Mouse (Mus musculus): Measurements from ENCODE around the gene Vegfd.

The Vegfd gene

GRCm38 (mm10) chrX:164373081-164373480 is at the start of gene Vegfd:
Vegfd (plus strand) TSS chrX:164373378.
- no peaks in the 10 kb centered on the region for H3K36me3 ChIP-seq (ENCODE audit: control insufficient read depth, insufficient read depth, low read length, poor library complexity, severe bottlenecking)
- no peak for DNase-seq (ENCODE audit: low read depth, low spot score)
- no peaks in the 10 kb centered on the region for H3K27me3 ChIP-seq (ENCODE audit: control insufficient read depth, insufficient read depth, low read length, poor library complexity, severe bottlenecking)

- Histone ChIP-seq H3K36me3 (ENCODE audit: control insufficient read depth, insufficient read depth, low read length, poor library complexity, severe bottlenecking) (no peaks in the 10 kb centered on the region), H3K27me3 (ENCODE audit: control insufficient read depth, insufficient read depth, low read length, poor library complexity, severe bottlenecking) (no peaks in the 10 kb centered on the region)
- DNase-seq (ENCODE audit: low read depth, low spot score) = no peak
These were observed 49.7 kb upstream of the Vegfd start for GRCm38 (mm10) chrX:164323391-164323913.

- no peak for DNase-seq (ENCODE audit: low read depth, low spot score)
- Histone ChIP-seq H3K27me3 (ENCODE audit: control insufficient read depth, insufficient read depth, low read length, poor library complexity, severe bottlenecking) (no peaks in the 10 kb centered on the region), H3K36me3 (ENCODE audit: control insufficient read depth, insufficient read depth, low read length, poor library complexity, severe bottlenecking) (no peaks in the 10 kb centered on the region)
These were observed 42.8 kb upstream of the Vegfd start for GRCm38 (mm10) chrX:164330351-164330750.

GRCm38 (mm10) chrX:164330766-164331165 is 42.4 kb upstream of the Vegfd start:
- DNase-seq (ENCODE audit: low read depth, low spot score) = no peak
- Histone ChIP-seq H3K27me3 (ENCODE audit: control insufficient read depth, insufficient read depth, low read length, poor library complexity, severe bottlenecking) (no peaks in the 10 kb centered on the region), H3K36me3 (ENCODE audit: control insufficient read depth, insufficient read depth, low read length, poor library complexity, severe bottlenecking) (no peaks in the 10 kb centered on the region)

- no peak for DNase-seq (ENCODE audit: low read depth, low spot score)
- H3K27me3 ChIP-seq (ENCODE audit: control insufficient read depth, insufficient read depth, low read length, poor library complexity, severe bottlenecking) = no peaks in the 10 kb centered on the region
- no peaks in the 10 kb centered on the region for H3K36me3 ChIP-seq (ENCODE audit: control insufficient read depth, insufficient read depth, low read length, poor library complexity, severe bottlenecking)
These were observed 34.6 kb upstream of the Vegfd start for GRCm38 (mm10) chrX:164338591-164338990.

- Histone ChIP-seq H3K27me3 (ENCODE audit: control insufficient read depth, insufficient read depth, low read length, poor library complexity, severe bottlenecking) (no peaks in the 10 kb centered on the region), H3K36me3 (ENCODE audit: control insufficient read depth, insufficient read depth, low read length, poor library complexity, severe bottlenecking) (no peaks in the 10 kb centered on the region)
These were observed 27.7 kb upstream of the Vegfd start for GRCm38 (mm10) chrX:164345359-164345938.

GRCm38 (mm10) chrX:164348937-164349336 is 24.2 kb upstream of the Vegfd start:
- no peaks in the 10 kb centered on the region for H3K27me3 ChIP-seq (ENCODE audit: control insufficient read depth, insufficient read depth, low read length, poor library complexity, severe bottlenecking)
- no peak for DNase-seq (ENCODE audit: low read depth, low spot score)

More at GRCm38 (mm10) chrX:164345359-164345938, 27.7 kb upstream of the Vegfd start:
- no peak for DNase-seq (ENCODE audit: low read depth, low spot score)

GRCm38 (mm10) chrX:164365153-164365865 is 7.9 kb upstream of the Vegfd start:
- no peak for DNase-seq (ENCODE audit: low read depth, low spot score)
- H3K36me3 ChIP-seq (ENCODE audit: control insufficient read depth, insufficient read depth, low read length, poor library complexity, severe bottlenecking) = no peaks in the 10 kb centered on the region
- no peaks in the 10 kb centered on the region for H3K27me3 ChIP-seq (ENCODE audit: control insufficient read depth, insufficient read depth, low read length, poor library complexity, severe bottlenecking)

More at GRCm38 (mm10) chrX:164348937-164349336, 24.2 kb upstream of the Vegfd start:
- no peaks in the 10 kb centered on the region for H3K36me3 ChIP-seq (ENCODE audit: control insufficient read depth, insufficient read depth, low read length, poor library complexity, severe bottlenecking)

- no peak for DNase-seq (ENCODE audit: low read depth, low spot score)
- no peaks in the 10 kb centered on the region for H3K36me3 ChIP-seq (ENCODE audit: control insufficient read depth, insufficient read depth, low read length, poor library complexity, severe bottlenecking)
- H3K27me3 ChIP-seq (ENCODE audit: control insufficient read depth, insufficient read depth, low read length, poor library complexity, severe bottlenecking) = no peaks in the 10 kb centered on the region
These were observed 2.6 kb upstream of the Vegfd start for GRCm38 (mm10) chrX:164370576-164370975.

- DNase-seq (ENCODE audit: low read depth, low spot score) = peak; percentile 5
- Histone ChIP-seq H3K36me3 (ENCODE audit: control insufficient read depth, insufficient read depth, low read length, poor library complexity, severe bottlenecking) (no peaks in the 10 kb centered on the region), H3K27me3 (ENCODE audit: control insufficient read depth, insufficient read depth, low read length, poor library complexity, severe bottlenecking) (no peaks in the 10 kb centered on the region)
These were observed 1.4 kb downstream of the Vegfd start for GRCm38 (mm10) chrX:164374586-164374985.

GRCm38 (mm10) chrX:164379721-164380120 is 6.5 kb downstream of the Vegfd start:
- no peak for DNase-seq (ENCODE audit: low read depth, low spot score)
- H3K36me3 ChIP-seq (ENCODE audit: control insufficient read depth, insufficient read depth, low read length, poor library complexity, severe bottlenecking) = no peaks in the 10 kb centered on the region
- H3K27me3 ChIP-seq (ENCODE audit: control insufficient read depth, insufficient read depth, low read length, poor library complexity, severe bottlenecking) = no peaks in the 10 kb centered on the region

GRCm38 (mm10) chrX:164381618-164382408 is 8.6 kb downstream of the Vegfd start:
- Histone ChIP-seq H3K36me3 (ENCODE audit: control insufficient read depth, insufficient read depth, low read length, poor library complexity, severe bottlenecking) (no peaks in the 10 kb centered on the region), H3K27me3 (ENCODE audit: control insufficient read depth, insufficient read depth, low read length, poor library complexity, severe bottlenecking) (no peaks in the 10 kb centered on the region)
- DNase-seq (ENCODE audit: low read depth, low spot score) = peak; percentile 68

GRCm38 (mm10) chrX:164394091-164394490 is 20.9 kb downstream of the Vegfd start:
- DNase-seq (ENCODE audit: low read depth, low spot score) = no peak
- Histone ChIP-seq H3K36me3 (ENCODE audit: control insufficient read depth, insufficient read depth, low read length, poor library complexity, severe bottlenecking) (no peaks in the 10 kb centered on the region), H3K27me3 (ENCODE audit: control insufficient read depth, insufficient read depth, low read length, poor library complexity, severe bottlenecking) (no peaks in the 10 kb centered on the region)

GRCm38 (mm10) chrX:164398456-164398855 is 25.3 kb downstream of the Vegfd start:
- peak; percentile 20 for DNase-seq (ENCODE audit: low read depth, low spot score)
- no peaks in the 10 kb centered on the region for H3K36me3 ChIP-seq (ENCODE audit: control insufficient read depth, insufficient read depth, low read length, poor library complexity, severe bottlenecking)
- H3K27me3 ChIP-seq (ENCODE audit: control insufficient read depth, insufficient read depth, low read length, poor library complexity, severe bottlenecking) = no peaks in the 10 kb centered on the region

All from splenic B cell, adult 2 months (primary cell).